Mouse (Mus musculus): Measurements from ENCODE around the gene Tie1. TPM values are rescaled to one million over a fixed set of nuclear protein-coding genes. Genes with fewer than 3 reads are reported as not detected.

Gene Tie1
- total RNA-seq, 1 experiment, result 1.0 TPM

DNA sequence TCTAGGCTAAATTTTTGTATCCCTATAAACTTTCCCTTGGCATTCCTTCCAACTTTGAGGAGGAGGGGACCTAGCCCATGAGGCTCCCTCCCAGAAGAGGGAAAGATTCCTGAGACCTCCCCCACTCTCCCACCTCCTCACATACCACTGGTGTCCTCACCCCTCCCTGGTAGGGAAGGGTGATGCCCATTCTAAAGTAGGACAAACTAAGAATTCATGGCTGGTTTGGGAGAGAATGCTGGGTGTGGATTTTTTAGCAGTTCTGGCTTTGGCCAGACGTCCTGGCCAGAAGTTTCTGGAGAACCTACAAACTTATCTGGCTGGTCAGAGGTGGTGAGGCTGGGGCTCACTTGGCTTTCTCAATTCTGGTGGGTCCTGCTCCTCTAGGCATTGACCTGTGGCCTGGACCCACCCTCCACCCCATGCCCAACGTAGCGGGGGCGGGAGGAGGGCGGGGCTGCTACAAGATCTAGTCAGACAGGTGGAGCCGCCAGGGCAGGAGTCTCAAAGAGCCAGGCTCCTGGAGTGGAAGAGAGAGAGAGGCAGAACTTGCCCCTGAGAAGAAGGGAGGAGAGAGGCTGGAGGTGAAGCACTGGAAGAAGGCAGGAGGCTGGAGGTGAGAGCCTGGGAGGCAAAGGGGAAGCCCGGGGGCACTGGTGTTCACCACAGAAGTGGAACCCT lies 60.5 kb downstream of the Tie1 start:
- in situ Hi-C loops (cut with MboI; ENCODE audit: low sequenced_read_pairs in 2 of 2, unreplicated experiment in 2 of 2), result no loop called here
- Histone ChIP-seq H3K27ac (ENCODE audit: insufficient read depth, low read depth, low read length, poor library complexity, severe bottlenecking) (no peak overlapping the region), H3K4me1 (ENCODE audit: control insufficient read depth in 2 of 2, insufficient read depth in 2 of 2, low read length in 2 of 2, poor library complexity in 1 of 2) (peaks cover 0 to 24% of the 10 kb centered on the region in 2 experiments; a peak in 2 of 4 replicates), H3K9ac (ENCODE audit: insufficient read depth, low read depth, low read length, poor library complexity, severe bottlenecking) (no peak overlapping the region), H3K36me3 (ENCODE audit: control insufficient read depth, insufficient read depth, low read length, poor library complexity, severe bottlenecking) (peaks cover 38% of the 10 kb centered on the region), H3K4me3 (ENCODE audit: insufficient read depth in 1 of 2, low read depth in 1 of 2, low read length in 2 of 2, poor library complexity in 1 of 2, severe bottlenecking in 1 of 2) (no peak overlapping the region), H3K9me3 (ENCODE audit: control insufficient read depth, insufficient read depth, low read depth, low read length) (no peaks in the 10 kb centered on the region)
- no peak for DNase-seq (ENCODE audit: low read depth, low spot score)
- TF ChIP-seq CHD2 (IDR thresholded peaks at IDR 0.05; ENCODE audit: low read depth, low read length) (no peak), HCFC1 (IDR thresholded peaks at IDR 0.05; ENCODE audit: borderline replicate concordance, insufficient read depth, low read length) (no peak), ZNF384 (IDR thresholded peaks at IDR 0.05; ENCODE audit: low read depth, low read length) (no peak)

DNA sequence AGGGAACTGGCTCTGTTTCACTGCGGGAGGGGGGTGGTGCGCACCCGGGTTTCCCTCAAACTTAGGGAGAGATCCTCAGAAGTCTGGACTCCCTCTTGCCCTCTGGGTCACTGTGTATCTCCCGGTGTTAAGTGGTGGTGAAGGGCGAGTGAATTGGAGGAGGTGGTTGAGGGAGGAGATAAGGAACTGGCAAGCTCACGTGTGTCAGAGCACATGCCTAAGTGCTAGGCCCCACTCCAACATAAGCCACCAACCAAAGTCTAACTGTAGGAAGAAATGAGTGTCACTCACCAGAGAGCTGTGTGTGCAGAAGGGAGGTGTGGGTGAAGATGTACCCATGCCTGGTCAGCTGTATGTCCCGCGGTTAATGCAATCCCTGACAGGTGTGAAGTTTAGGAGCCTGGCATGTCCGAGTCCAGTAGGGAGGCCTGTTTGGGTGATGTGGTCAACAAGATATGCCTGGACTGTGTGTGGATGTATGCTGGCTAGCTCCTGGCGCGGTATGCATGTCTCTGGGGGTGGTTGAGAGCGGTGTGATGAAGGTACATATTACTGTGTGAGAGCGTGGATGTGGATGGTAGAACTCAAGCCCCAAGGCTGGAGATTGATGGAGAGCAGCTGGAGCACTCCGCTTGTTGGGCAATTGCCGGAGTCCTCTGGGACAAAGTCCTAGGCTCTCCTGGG lies 61.2 kb downstream of the Tie1 start:
- in situ Hi-C loops (cut with MboI; ENCODE audit: low sequenced_read_pairs in 2 of 2, unreplicated experiment in 2 of 2), result no loop called here
- Histone ChIP-seq H3K27ac (ENCODE audit: insufficient read depth, low read depth, low read length, poor library complexity, severe bottlenecking) (no peak overlapping the region), H3K36me3 (ENCODE audit: control insufficient read depth, insufficient read depth, low read length, poor library complexity, severe bottlenecking) (peaks cover 34% of the 10 kb centered on the region), H3K9me3 (ENCODE audit: control insufficient read depth, insufficient read depth, low read depth, low read length) (no peaks in the 10 kb centered on the region), H3K4me1 (ENCODE audit: control insufficient read depth in 2 of 2, insufficient read depth in 2 of 2, low read length in 2 of 2, poor library complexity in 1 of 2) (peaks cover 0 to 24% of the 10 kb centered on the region in 2 experiments; a peak in 2 of 4 replicates), H3K9ac (ENCODE audit: insufficient read depth, low read depth, low read length, poor library complexity, severe bottlenecking) (peak overlapping the region; percentile 73), H3K4me3 (ENCODE audit: insufficient read depth in 1 of 2, low read depth in 1 of 2, low read length in 2 of 2, poor library complexity in 1 of 2, severe bottlenecking in 1 of 2) (peak overlapping the region; percentile 80 to 82)
- DNase-seq (ENCODE audit: low read depth, low spot score), result no peak
- TF ChIP-seq MAFK (IDR thresholded peaks at IDR 0.05; ENCODE audit: insufficient read depth, low read depth, low read length), result no peak
- TF ChIP-seq HCFC1 (IDR thresholded peaks at IDR 0.05; ENCODE audit: borderline replicate concordance, insufficient read depth, low read length), result no peak
- no peak for TF ChIP-seq ZNF384 (IDR thresholded peaks at IDR 0.05; ENCODE audit: low read depth, low read length)
- no peak for TF ChIP-seq ZC3H11A (IDR thresholded peaks at IDR 0.05; ENCODE audit: borderline replicate concordance, low read depth, low read length)
- no peak for TF ChIP-seq CHD2 (IDR thresholded peaks at IDR 0.05; ENCODE audit: low read depth, low read length)

DNA sequence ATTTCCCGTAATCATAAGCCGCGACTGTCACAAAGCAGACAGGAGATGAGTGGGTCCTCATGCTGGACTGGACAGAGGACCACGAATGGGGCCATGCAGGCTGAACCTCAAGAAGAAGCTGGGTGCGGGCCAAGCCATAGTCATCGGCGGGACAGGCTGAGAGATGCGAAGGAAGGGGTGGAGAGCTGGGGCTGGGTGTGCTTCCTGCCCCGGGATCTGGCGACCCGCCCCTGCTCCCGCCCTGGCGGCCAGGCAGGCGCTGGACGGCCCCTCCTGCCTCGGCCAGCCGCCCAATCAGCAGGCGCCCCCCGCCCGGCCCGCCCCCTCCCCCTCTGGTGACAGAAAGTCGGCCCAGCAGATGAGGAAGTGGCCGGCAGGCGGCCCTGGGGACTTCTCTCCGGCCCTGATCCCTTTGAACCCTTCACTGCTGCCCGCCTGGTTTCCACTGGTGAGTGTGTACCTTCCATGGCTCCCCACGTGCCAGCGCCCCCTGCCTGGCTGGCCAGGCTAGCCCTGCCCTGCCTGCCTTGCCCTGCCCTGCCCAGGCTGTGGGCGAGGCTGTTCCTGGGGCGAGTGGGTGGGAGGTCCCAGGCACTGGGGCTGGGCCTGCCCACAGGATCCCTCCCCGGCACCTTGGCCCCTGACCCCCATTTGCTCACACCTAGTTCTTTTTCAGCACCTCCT lies 62.0 kb downstream of the Tie1 start, which contains the start of gene Elovl1:
Gene Elovl1, plus strand, starts transcription at position 326 of the 684 bp plus-strand sequence.
- peak within 1 kb of the TSS; percentile 82 for H3K9ac ChIP-seq (ENCODE audit: insufficient read depth, low read depth, low read length, poor library complexity, severe bottlenecking)
- in situ Hi-C loops (cut with MboI; ENCODE audit: low sequenced_read_pairs in 2 of 2, unreplicated experiment in 2 of 2), result no loop called here
- H3K9me3 ChIP-seq (ENCODE audit: control insufficient read depth, insufficient read depth, low read depth, low read length), result no peaks in the 10 kb centered on the region
- peaks cover 26% of the 10 kb centered on the region for H3K36me3 ChIP-seq (ENCODE audit: control insufficient read depth, insufficient read depth, low read length, poor library complexity, severe bottlenecking)
- H3K27ac ChIP-seq (ENCODE audit: insufficient read depth, low read depth, low read length, poor library complexity, severe bottlenecking), result no peak within 1 kb of the TSS
- peaks cover 0 to 22% of the 10 kb centered on the region in 2 experiments; a peak in 2 of 4 replicates for H3K4me1 ChIP-seq (ENCODE audit: control insufficient read depth in 2 of 2, insufficient read depth in 2 of 2, low read length in 2 of 2, poor library complexity in 1 of 2)
- TF ChIP-seq ZNF384 (IDR thresholded peaks at IDR 0.05; ENCODE audit: low read depth, low read length), result no peak
- 0 out of 2 replicates have a peak, but pooled peaks have one; percentile 29 for TF ChIP-seq HCFC1 (IDR thresholded peaks at IDR 0.05; ENCODE audit: borderline replicate concordance, insufficient read depth, low read length)
- no peak for TF ChIP-seq MAFK (IDR thresholded peaks at IDR 0.05; ENCODE audit: insufficient read depth, low read depth, low read length)
- no peak for TF ChIP-seq CHD2 (IDR thresholded peaks at IDR 0.05; ENCODE audit: low read depth, low read length)
- TF ChIP-seq ZC3H11A (IDR thresholded peaks at IDR 0.05; ENCODE audit: borderline replicate concordance, low read depth, low read length), result no peak
- no peak for DNase-seq (ENCODE audit: low read depth, low spot score)
- peak within 1 kb of the TSS; percentile 80 to 82 for H3K4me3 ChIP-seq (ENCODE audit: insufficient read depth in 1 of 2, low read depth in 1 of 2, low read length in 2 of 2, poor library complexity in 1 of 2, severe bottlenecking in 1 of 2)

DNA sequence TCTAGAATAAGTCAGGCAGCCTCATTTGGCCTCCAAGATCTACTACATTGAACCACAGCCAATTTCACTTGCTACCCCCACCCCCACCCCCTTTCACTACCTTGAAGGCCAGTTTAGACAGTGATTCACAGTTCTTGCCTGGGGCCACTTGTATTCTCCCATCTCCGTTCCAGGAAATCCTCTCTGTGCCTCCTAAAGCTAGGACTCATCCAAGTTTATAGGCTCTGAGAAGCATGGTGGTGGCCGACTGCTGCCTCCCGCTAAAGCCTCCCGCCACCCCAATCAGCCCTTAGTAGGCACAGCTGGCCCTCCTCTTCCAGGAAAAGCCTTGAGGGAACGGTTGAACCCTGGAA lies 62.5 kb downstream of the Tie1 start:
- no peak for DNase-seq (ENCODE audit: low read depth, low spot score)
- TF ChIP-seq CHD2 (IDR thresholded peaks at IDR 0.05; ENCODE audit: low read depth, low read length), result no peak
- no peak for TF ChIP-seq ZC3H11A (IDR thresholded peaks at IDR 0.05; ENCODE audit: borderline replicate concordance, low read depth, low read length)
- no peak for TF ChIP-seq HCFC1 (IDR thresholded peaks at IDR 0.05; ENCODE audit: borderline replicate concordance, insufficient read depth, low read length)
- no peak for TF ChIP-seq MAFK (IDR thresholded peaks at IDR 0.05; ENCODE audit: insufficient read depth, low read depth, low read length)
- no peak for TF ChIP-seq ZNF384 (IDR thresholded peaks at IDR 0.05; ENCODE audit: low read depth, low read length)
- no peak overlapping the region for H3K27ac ChIP-seq (ENCODE audit: insufficient read depth, low read depth, low read length, poor library complexity, severe bottlenecking)
- peak overlapping the region; percentile 82 for H3K9ac ChIP-seq (ENCODE audit: insufficient read depth, low read depth, low read length, poor library complexity, severe bottlenecking)
- H3K4me3 ChIP-seq (ENCODE audit: insufficient read depth in 1 of 2, low read depth in 1 of 2, low read length in 2 of 2, poor library complexity in 1 of 2, severe bottlenecking in 1 of 2), result peak overlapping the region; percentile 80 to 82
- in situ Hi-C loops (cut with MboI; ENCODE audit: low sequenced_read_pairs in 2 of 2, unreplicated experiment in 2 of 2), result no loop called here
- H3K9me3 ChIP-seq (ENCODE audit: control insufficient read depth, insufficient read depth, low read depth, low read length), result no peaks in the 10 kb centered on the region
- peaks cover 0 to 22% of the 10 kb centered on the region in 2 experiments; a peak in 2 of 4 replicates for H3K4me1 ChIP-seq (ENCODE audit: control insufficient read depth in 2 of 2, insufficient read depth in 2 of 2, low read length in 2 of 2, poor library complexity in 1 of 2)
- peaks cover 21% of the 10 kb centered on the region for H3K36me3 ChIP-seq (ENCODE audit: control insufficient read depth, insufficient read depth, low read length, poor library complexity, severe bottlenecking)
